Mouse (Mus musculus) stomach, postnatal 0 days (tissue): ENCODE data around the gene Elovl7. TPM values are rescaled to one million over a fixed set of nuclear protein-coding genes. Genes with fewer than 3 reads are reported as not detected.
A peak's percentile ranks its signal among the peaks of the same experiment; 100 is the strongest.

Experiments used
- ATAC-seq: fragments of 200-750 bp; cut with Nextera tagmentation; 2 replicates; pipeline ENCODE4 v1.8.0; 2017; ENCODE audit not compliant: low FRiP score, low TSS enrichment
- DNase-seq: peaks from one replicate; pipeline ENCODE4 v3.0.0-alpha.2; 2016; ENCODE audit warnings: low spot score
- H3K27ac ChIP-seq: fragments of 300-500 bp; sonication (generic); replicated peaks from 2 replicates; pipeline ENCODE4 v1.5.1; 2014; ENCODE audit warnings: mild to moderate bottlenecking, control low read depth
- H3K27me3 ChIP-seq: fragments of 300-500 bp; sonication (generic); 2 replicates; pipeline ENCODE4 v1.6.1; 2014; ENCODE audit warnings: low read length; ENCODE audit not compliant: control insufficient read depth, insufficient read depth
- H3K36me3 ChIP-seq: fragments of 300-500 bp; sonication (generic); 2 replicates; pipeline ENCODE4 v1.6.1; 2014; ENCODE audit warnings: low read length, mixed read lengths; ENCODE audit not compliant: control insufficient read depth, insufficient read depth
- H3K4me1 ChIP-seq: fragments of 300-500 bp; sonication (generic); replicated peaks from 2 replicates; pipeline ENCODE4 v1.6.1; 2014; ENCODE audit warnings: antibody characterized with exemption; ENCODE audit not compliant: control insufficient read depth, insufficient read depth
- H3K4me2 ChIP-seq: fragments of 300-500 bp; sonication (generic); replicated peaks from 2 replicates; pipeline ENCODE4 v1.6.1; 2014; ENCODE audit warnings: low read depth, mild to moderate bottlenecking, control low read depth, moderate library complexity
- H3K4me3 ChIP-seq: fragments of 300-500 bp; sonication (generic); 2 replicates; pipeline ENCODE4 v1.5.1; 2014; ENCODE audit warnings: low read depth, low read length, control low read depth
- H3K9ac ChIP-seq: fragments of 300-500 bp; sonication (generic); 2 replicates; pipeline ENCODE4 v1.6.1; 2014; ENCODE audit warnings: mild to moderate bottlenecking, low read length, control low read depth, mixed read lengths
- H3K9me3 ChIP-seq: fragments of 300-500 bp; sonication (generic); 2 replicates; pipeline ENCODE4 v1.6.1; 2016; ENCODE audit warnings: low read length; ENCODE audit not compliant: control insufficient read depth
- CTCF ChIP-seq: IDR thresholded peaks from 2 replicates; pipeline ENCODE4 v1.5.1; 2016; ENCODE audit warnings: antibody characterized with exemption, low read depth, mild to moderate bottlenecking, moderate library complexity
- EP300 ChIP-seq: optimal IDR thresholded peaks from 2 replicates; pipeline ENCODE3; 2016; ENCODE audit warnings: antibody characterized with exemption
- WGBS: fragments of 180-500 bp; shearing (Covaris S2); extraction: QIAGEN DNeasy Blood & Tissue Kit; methylation state at CpG from one replicate; pipeline ENCODE4 v1.1.7; 2014; 5-methylcytosine and 5-hydroxymethylcytosine counted together
- polyA plus RNA-seq: library from polyadenylated mRNA; unstranded; fragments of >200 nt; fragmentation: Nextera tagmentation; extraction: Ambion mirVana; gene quantifications from 2 replicates; pipeline ENCODE4 v1.2.1, GENCODE M21; 2015

Elovl7 gene
- polyA plus RNA-seq, 1 experiment from 2014 or later: 73.3 TPM

- WGBS: 90% methylated on average over 21 of the region's 21 CpGs
- Histone ChIP-seq H3K4me3 (no peak overlapping the region), H3K4me1 (no peaks in the 10 kb centered on the region), H3K27me3 (no peaks in the 10 kb centered on the region), H3K27ac (no peak overlapping the region), H3K9me3 (no peaks in the 10 kb centered on the region), H3K9ac (no peak overlapping the region), H3K36me3 (no peaks in the 10 kb centered on the region), H3K4me2 (no peak overlapping the region)
- ATAC-seq (no peak), DNase-seq (no peak)
- no peak for TF ChIP-seq EP300
- no peak for TF ChIP-seq CTCF
These were observed 114.4 kb downstream of the Elovl7 start for GRCm38 (mm10) chr13:108328406-108329180.

GRCm38 (mm10) chr13:108329693-108330092 is 115.5 kb downstream of the Elovl7 start:
- 50% methylated on average over 3 of the region's 3 CpGs for WGBS
- Histone ChIP-seq H3K36me3 (no peaks in the 10 kb centered on the region), H3K4me2 (no peak overlapping the region), H3K27ac (no peak overlapping the region), H3K9ac (no peak overlapping the region), H3K27me3 (no peaks in the 10 kb centered on the region), H3K4me1 (no peaks in the 10 kb centered on the region), H3K9me3 (no peaks in the 10 kb centered on the region), H3K4me3 (no peak overlapping the region)
- TF ChIP-seq EP300 (no peak), CTCF (peak; percentile 83)
- no peak for DNase-seq
- ATAC-seq: no peak

Other genes starting within 250 kb of the Elovl7 start
- 46.5 and 49.2 TPM in 2 replicates for gene Smim15, start 170.0 kb upstream of the Elovl7 start, polyA plus RNA-seq
- 39.9 and 44.9 TPM in 2 replicates for gene Ndufaf2, start 55.8 kb upstream of the Elovl7 start, polyA plus RNA-seq
- 8.3 and 8.4 TPM in 2 replicates for gene Ercc8, start 55.7 kb upstream of the Elovl7 start, polyA plus RNA-seq
- gene Depdc1b, start 101.9 kb downstream of the Elovl7 start, polyA plus RNA-seq: 1.2 and 1.5 TPM in 2 replicates
- 13.0 and 14.3 TPM in 2 replicates for gene Pde4d, start 235.5 kb downstream of the Elovl7 start, polyA plus RNA-seq